ENCODE assay signal across 19 mouse cellular contexts in genomic region chr14:23625436-23625835, GRCm38 (mm10).
"Had no signal": no experiment of that assay in that cellular context is flagged by ENCODE, and none has a peak within 500 bp of the region (broad histone marks: within the 10 kb centered on the region; RNA-seq: fewer than 3 reads in every experiment).

No protein-coding gene starts in this region.

- DNase-seq: kidney, adult 11 months; kidney, adult 8-10 months; kidney, postnatal 10 days; kidney, postnatal 36 days; left cerebral cortex, postnatal 4 days; liver, postnatal 0 days; lung, embryonic 14.5 days; thymus, adult 18-20 months; thymus, postnatal 36 days had no signal

- H3K4me3 ChIP-seq: intestine, embryonic 15.5 days; kidney, embryonic 15.5 days; limb, embryonic 12.5 days; limb, embryonic 15.5 days; midbrain, embryonic 12.5 days; midbrain, embryonic 15.5 days; neural tube, embryonic 12.5 days; neural tube, embryonic 15.5 days had no signal

- H3K4me1 ChIP-seq: intestine, embryonic 15.5 days; kidney, embryonic 15.5 days; midbrain, embryonic 12.5 days; midbrain, embryonic 15.5 days had no signal

- H3K27ac ChIP-seq: intestine, embryonic 15.5 days; kidney, embryonic 15.5 days; limb, embryonic 12.5 days; liver, embryonic 14.5 days; macrophage; midbrain, embryonic 12.5 days; midbrain, embryonic 15.5 days; neural tube, embryonic 12.5 days; neural tube, embryonic 15.5 days had no signal

- H3K36me3 ChIP-seq: intestine, embryonic 15.5 days; kidney, embryonic 15.5 days; limb, embryonic 12.5 days; limb, embryonic 15.5 days; midbrain, embryonic 12.5 days; midbrain, embryonic 15.5 days; neural tube, embryonic 12.5 days; neural tube, embryonic 15.5 days had no signal

- H3K27me3 ChIP-seq: intestine, embryonic 15.5 days; kidney, embryonic 15.5 days; limb, embryonic 12.5 days; limb, embryonic 15.5 days; midbrain, embryonic 15.5 days; neural tube, embryonic 12.5 days; neural tube, embryonic 15.5 days had no signal

- H3K9ac ChIP-seq: intestine, embryonic 15.5 days; kidney, embryonic 15.5 days; limb, embryonic 12.5 days; limb, embryonic 15.5 days; liver, embryonic 14.5 days; liver, postnatal 0 days; lung, embryonic 14.5 days; midbrain, embryonic 12.5 days; midbrain, embryonic 15.5 days; neural tube, embryonic 12.5 days; neural tube, embryonic 15.5 days had no signal
